Mouse (Mus musculus) megakaryocyte-erythroid progenitor cell, adult 5-6 weeks (primary cell): ENCODE results near the gene Abcc12. TPM values are rescaled to one million over a fixed set of nuclear protein-coding genes. Genes with fewer than 3 reads are reported as not detected.

Source experiments
- ATAC-seq: replicated peaks from 2 replicates; pipeline ENCODE4 v1.8.0; 2016; ENCODE audit warnings: mild to moderate bottlenecking, inconsistent platforms; ENCODE audit not compliant: severe bottlenecking, poor library complexity, low FRiP score, low TSS enrichment
- total RNA-seq, 2 experiments: library from RNA; stranded (forward) in 1 of 2; stranded (reverse) in 1 of 2; fragments of 200-1000, 215-1000 nt in 1 of 2; fragments of >200 nt in 1 of 2; fragmentation: Nextera tagmentation in 1 of 2; gene quantifications; 2 replicates each; pipeline ENCODE4 v1.2.3; 2014 to 2017

Gene Abcc12
- total RNA-seq, 2 experiments from 2014 or later: not detected

DNA sequence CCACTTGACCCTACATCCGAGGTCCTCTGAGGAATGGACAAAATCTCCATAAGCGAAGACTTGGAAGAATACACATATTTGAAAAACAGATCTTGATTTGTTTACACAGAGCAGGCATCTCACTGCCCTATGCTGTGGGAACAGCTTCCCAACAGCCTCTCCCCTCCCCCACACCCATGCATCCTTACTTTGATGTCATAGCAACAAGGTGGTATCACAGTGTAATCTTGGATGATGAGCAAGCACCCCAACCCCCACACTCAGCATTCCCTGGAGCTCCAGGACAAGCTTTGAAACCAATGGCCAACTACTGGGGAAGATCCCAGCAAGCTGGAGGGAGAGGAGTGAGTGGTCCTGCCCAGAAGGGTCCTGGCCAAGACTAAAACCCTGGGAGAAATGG lies 50.8 kb downstream of the Abcc12 start:
- ATAC-seq: no peak

DNA sequence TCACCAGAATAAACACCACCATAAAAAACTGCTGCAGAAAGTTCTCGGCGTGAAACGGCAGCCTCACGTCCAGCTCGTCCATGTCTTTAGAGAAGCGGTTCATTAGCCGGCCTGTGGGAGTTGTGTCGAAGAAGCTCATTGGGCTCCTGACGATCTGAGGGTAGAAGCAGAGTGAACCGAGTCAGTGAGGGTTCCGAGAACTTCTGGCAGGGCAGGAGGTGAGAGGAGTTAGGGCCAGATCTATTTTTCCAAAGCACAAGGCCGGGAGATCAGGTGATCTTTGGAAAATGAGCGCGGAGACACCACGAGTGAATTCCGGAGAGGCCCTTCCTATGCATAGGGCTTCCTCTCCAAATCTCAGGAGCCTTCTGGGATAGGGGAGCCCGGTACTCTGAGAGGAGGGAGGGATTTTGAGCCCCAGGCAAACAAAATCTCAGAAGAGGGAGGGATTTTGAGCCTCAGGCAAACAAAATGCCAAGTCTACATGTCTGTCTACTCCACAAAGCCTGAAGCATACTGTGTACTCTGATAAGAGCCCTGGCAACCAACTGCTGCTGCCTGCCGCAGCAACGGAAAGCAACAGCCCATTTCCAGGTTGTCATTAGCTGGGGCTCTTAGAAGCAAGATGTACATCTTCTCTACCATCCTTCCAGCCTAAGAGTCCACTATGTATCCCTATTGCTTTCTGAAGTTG lies 53.0 kb downstream of the Abcc12 start:
- no peak for ATAC-seq

GRCm38 (mm10) chr8:86526808-86527207 lies 53.7 kb downstream of the Abcc12 start:
- ATAC-seq: no peak

- no peak for ATAC-seq
These were observed 66.3 kb downstream of the Abcc12 start for GRCm38 (mm10) chr8:86514203-86514602.

DNA sequence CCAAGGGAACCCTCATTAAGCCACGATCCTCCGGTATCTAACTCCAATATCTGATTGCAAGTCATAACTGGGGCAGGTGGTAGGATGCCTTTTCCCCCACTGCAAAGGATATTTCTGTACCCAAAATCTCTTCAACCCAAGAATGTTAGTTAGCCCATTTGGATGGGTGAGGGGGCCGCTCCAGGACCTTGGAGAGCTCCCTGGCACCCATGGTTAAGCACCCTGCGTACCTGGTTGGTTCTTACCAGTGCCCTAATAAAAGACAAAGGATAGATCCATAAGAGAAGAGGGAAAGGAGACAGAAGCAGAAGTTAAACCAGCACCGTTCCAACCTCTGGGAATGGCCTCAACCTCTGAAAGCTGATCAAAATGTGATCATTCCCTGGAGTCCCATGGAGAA lies 67.6 kb downstream of the Abcc12 start:
- ATAC-seq: no peak

GRCm38 (mm10) chr8:86512131-86512792 lies 68.2 kb downstream of the Abcc12 start:
- no peak for ATAC-seq

- no peak for ATAC-seq
These were observed 79.1 kb downstream of the Abcc12 start for GRCm38 (mm10) chr8:86501341-86501740.

- no peak for ATAC-seq
These were observed 85.4 kb downstream of the Abcc12 start for GRCm38 (mm10) chr8:86495056-86495455.

- ATAC-seq: no peak
These were observed 86.6 kb downstream of the Abcc12 start for GRCm38 (mm10) chr8:86493841-86494240.

GRCm38 (mm10) chr8:86485411-86485810 lies 95.1 kb downstream of the Abcc12 start:
- no peak for ATAC-seq

DNA sequence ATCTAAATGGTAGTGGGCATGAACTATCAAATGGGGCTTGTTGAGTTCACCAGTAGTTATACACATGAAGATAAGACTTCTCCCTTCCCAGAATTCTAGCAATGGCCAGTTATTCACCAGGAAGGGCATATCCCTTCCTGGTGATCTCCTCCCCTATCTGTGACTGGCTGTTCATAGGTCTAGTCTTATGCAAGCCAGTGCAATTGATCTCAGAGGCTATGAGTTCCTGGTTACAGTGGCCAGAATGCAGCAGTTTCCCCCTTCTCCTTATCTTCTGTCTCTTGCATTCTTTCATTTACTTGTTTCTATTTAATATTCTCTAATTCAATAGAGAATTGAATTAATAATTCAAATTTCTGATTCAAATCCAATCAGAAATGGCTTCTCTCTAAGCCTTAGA lies 96.2 kb downstream of the Abcc12 start:
- ATAC-seq: no peak

GRCm38 (mm10) chr8:86482116-86482515 lies 98.4 kb downstream of the Abcc12 start:
- no peak for ATAC-seq

DNA sequence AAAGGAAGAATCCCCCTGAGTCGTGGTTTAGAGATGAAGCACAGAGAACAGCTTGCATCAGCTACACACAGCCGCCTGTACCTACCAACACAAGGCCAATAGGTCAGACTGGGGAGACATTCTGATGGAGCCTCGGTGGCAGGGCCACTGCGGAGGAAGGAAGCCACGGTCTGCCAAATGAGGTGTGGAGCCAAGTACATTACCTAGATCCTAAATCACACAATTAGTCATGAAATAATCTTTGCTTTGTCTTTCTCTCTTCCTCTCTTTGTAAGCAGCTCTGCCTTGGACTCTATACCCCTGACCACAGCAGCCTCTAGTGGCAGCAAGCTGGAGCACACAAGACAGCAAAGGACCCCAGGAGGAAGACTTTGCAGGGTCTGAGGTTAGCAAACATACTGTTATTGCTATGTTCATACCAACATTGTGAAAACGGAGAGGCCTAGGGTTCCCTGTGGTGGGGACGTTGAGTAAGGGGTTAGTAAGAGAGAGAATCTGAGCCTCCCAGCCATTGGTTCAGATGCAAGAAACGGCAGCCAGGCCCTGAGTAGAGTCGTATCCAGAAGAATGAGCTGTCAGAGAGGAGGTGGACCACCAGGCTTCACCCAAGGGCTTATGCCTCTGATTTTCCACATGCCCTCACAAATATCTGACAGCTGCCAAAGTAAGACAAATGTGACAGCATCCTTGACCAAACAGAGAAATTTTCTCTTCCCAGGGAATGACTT lies 104.6 kb downstream of the Abcc12 start:
- ATAC-seq: no peak

- ATAC-seq: no peak
These were observed 106.0 kb downstream of the Abcc12 start for GRCm38 (mm10) chr8:86474461-86474860.

GRCm38 (mm10) chr8:86473121-86473520 lies 107.4 kb downstream of the Abcc12 start:
- ATAC-seq: no peak

- ATAC-seq: no peak
These were observed 109.8 kb downstream of the Abcc12 start for GRCm38 (mm10) chr8:86470717-86471116.

DNA sequence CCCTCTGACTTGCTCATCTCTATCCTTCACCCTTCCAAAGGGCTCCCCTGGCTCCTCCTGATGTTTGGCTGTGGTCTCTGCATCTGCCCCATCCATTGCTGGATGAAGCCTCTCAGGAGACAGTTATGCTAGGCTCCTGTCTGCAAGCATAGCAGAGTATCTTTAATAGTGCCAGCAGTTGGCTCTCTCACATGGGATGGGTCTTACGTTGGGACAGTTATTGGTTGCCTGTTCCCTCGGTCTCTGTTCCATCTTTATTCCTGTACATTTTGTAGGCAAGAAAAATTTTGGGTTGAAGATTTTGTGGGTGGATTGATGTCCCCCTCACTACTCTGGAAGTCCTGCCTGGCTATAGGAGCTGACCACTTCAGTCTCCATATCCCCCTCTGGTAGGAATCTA lies 117.3 kb downstream of the Abcc12 start:
- ATAC-seq: no peak

DNA sequence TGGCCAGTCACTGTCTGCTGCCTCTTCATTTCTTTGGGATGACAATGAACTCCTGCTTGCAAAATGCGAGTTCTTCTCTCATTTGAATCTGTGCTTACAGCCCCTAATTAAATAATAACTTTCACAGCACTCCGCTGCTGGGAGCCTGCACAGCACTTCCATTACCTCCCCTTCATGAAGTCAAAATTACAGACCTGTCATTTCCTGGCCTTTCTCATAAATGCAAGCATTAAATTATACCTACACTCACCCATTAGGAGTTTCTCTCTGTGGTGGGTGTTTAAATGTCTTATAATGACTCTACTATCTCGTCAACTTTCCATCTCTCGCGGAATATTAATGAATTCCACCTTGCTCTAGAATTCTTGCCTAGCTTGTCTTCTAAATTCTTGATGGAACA lies 120.1 kb downstream of the Abcc12 start:
- ATAC-seq: no peak

- ATAC-seq: no peak
These were observed 126.6 kb downstream of the Abcc12 start for GRCm38 (mm10) chr8:86453697-86454480.
